Mouse (Mus musculus): ENCODE data around the gene Actl7b. TPM values are rescaled to one million over a fixed set of nuclear protein-coding genes. Genes with fewer than 3 reads are reported as not detected.

Gene Actl7b
- polyA plus RNA-seq (2015; fragmentation: Nextera tagmentation; extraction: Ambion mirVana) = not detected in 2 replicates

DNA sequence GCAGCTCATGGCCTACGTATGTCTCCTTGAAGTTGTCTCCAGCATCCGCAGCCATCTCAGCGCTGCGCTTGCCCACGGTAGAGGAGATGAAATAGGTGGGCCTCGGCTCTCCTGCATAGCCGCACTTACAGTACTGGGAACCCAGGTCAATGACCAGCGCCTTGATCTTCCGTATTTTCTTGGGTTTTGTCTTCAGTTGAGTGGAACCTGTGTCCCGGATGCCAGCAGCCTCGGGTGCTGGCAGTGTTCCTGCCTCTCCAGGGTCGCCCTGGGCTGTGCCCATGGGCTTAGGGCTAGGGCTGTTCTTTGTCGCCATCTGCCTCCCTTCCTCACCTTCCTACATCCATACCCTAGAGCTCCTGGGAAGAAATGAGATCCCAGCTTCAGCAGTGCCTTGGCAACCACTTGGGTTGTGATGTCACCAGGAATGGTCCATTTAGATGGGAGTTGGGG lies at the start of gene Actl7b:
Actl7b (minus strand) TSS at position 403 of the 453 bp plus-strand sequence.
- no peak for ATAC-seq (ENCODE audit: insufficient read depth, low FRiP score)
- no peak within 1 kb of the TSS for H3K9ac ChIP-seq (ENCODE audit: low read length)
- no peak within 1 kb of the TSS for H3K27ac ChIP-seq (ENCODE audit: low read length)
- H3K36me3 ChIP-seq (ENCODE audit: control insufficient read depth, insufficient read depth, low read length) = no peaks in the 10 kb centered on the region
- no peaks in the 10 kb centered on the region for H3K9me3 ChIP-seq (replicated peaks; ENCODE audit: control insufficient read depth, low read length)
- H3K27me3 ChIP-seq (ENCODE audit: control insufficient read depth, insufficient read depth, low read length) = no peaks in the 10 kb centered on the region
- H3K4me2 ChIP-seq (ENCODE audit: low read depth, low read length) = no peak within 1 kb of the TSS
- no peaks in the 10 kb centered on the region for H3K4me1 ChIP-seq (ENCODE audit: control insufficient read depth, insufficient read depth, low read length)
- H3K4me3 ChIP-seq (replicated peaks; ENCODE audit: low read length) = no peak within 1 kb of the TSS
- WGBS = 94% methylated on average over 13 of the region's 13 CpGs

DNA sequence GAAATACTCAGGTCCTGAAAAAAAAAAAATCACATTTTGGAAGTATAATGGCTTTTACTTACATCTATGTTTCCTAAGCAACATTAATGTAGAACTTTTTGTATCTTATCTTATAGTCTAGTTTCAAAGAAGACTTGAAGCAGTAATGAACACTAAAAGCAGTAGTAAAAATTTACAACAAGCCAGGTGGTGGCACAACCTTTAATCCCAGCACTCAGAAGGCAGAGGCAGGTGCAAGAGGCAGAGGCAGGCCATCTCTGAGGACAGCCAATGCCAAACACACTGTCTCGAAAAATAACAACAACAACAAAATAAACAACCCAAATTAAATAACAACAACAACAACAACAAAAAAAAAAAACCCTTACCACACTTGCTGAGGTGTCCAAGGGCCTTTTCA lies 29.8 kb upstream of the Actl7b start:
- Histone ChIP-seq H3K27ac (ENCODE audit: low read length) (no peak overlapping the region), H3K4me2 (ENCODE audit: low read depth, low read length) (no peak overlapping the region), H3K36me3 (ENCODE audit: control insufficient read depth, insufficient read depth, low read length) (peaks cover 24% of the 10 kb centered on the region; the same call in 1 of the 2 replicates), H3K9ac (ENCODE audit: low read length) (no peak overlapping the region), H3K27me3 (ENCODE audit: control insufficient read depth, insufficient read depth, low read length) (no peaks in the 10 kb centered on the region), H3K4me1 (ENCODE audit: control insufficient read depth, insufficient read depth, low read length) (no peaks in the 10 kb centered on the region), H3K4me3 (replicated peaks; ENCODE audit: low read length) (no peak overlapping the region), H3K9me3 (replicated peaks; ENCODE audit: control insufficient read depth, low read length) (no peaks in the 10 kb centered on the region)
- ATAC-seq (ENCODE audit: insufficient read depth, low FRiP score) = no peak
- WGBS = 48% methylated on average over 1 of the region's 1 CpGs

DNA sequence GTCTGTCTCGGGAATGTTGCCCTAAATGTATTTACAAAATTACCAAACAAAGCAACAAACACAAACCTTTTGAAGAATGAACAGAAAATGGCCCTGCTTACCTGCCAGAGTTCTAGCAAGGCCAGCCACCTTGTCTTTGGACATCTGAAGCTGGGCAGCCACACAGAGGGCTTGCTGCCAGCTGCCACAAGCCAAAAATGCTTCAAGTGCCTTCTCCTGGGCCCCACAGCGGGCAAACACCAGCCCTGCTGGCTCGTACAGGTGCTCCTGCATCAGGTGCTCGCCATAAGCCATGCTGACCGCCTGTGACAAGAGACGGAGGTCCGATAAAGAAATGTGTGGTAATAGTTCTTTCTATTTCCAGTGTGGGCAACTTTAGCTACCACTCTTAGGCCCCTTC lies 27.7 kb upstream of the Actl7b start:
- Histone ChIP-seq H3K9ac (ENCODE audit: low read length) (no peak overlapping the region), H3K9me3 (replicated peaks; ENCODE audit: control insufficient read depth, low read length) (no peaks in the 10 kb centered on the region), H3K27ac (ENCODE audit: low read length) (no peak overlapping the region), H3K27me3 (ENCODE audit: control insufficient read depth, insufficient read depth, low read length) (no peaks in the 10 kb centered on the region), H3K36me3 (ENCODE audit: control insufficient read depth, insufficient read depth, low read length) (peaks cover 28% of the 10 kb centered on the region; the same call in 1 of the 2 replicates), H3K4me2 (ENCODE audit: low read depth, low read length) (no peak overlapping the region), H3K4me1 (ENCODE audit: control insufficient read depth, insufficient read depth, low read length) (no peaks in the 10 kb centered on the region), H3K4me3 (replicated peaks; ENCODE audit: low read length) (no peak overlapping the region)
- ATAC-seq (ENCODE audit: insufficient read depth, low FRiP score) = no peak
- WGBS = 90% methylated on average over 7 of the region's 7 CpGs

- Histone ChIP-seq H3K4me2 (ENCODE audit: low read depth, low read length) (no peak overlapping the region), H3K9ac (ENCODE audit: low read length) (no peak overlapping the region), H3K4me1 (ENCODE audit: control insufficient read depth, insufficient read depth, low read length) (no peaks in the 10 kb centered on the region), H3K36me3 (ENCODE audit: control insufficient read depth, insufficient read depth, low read length) (peaks cover 22% of the 10 kb centered on the region; the same call in 1 of the 2 replicates), H3K9me3 (replicated peaks; ENCODE audit: control insufficient read depth, low read length) (no peaks in the 10 kb centered on the region), H3K27me3 (ENCODE audit: control insufficient read depth, insufficient read depth, low read length) (no peaks in the 10 kb centered on the region), H3K27ac (ENCODE audit: low read length) (no peak overlapping the region), H3K4me3 (replicated peaks; ENCODE audit: low read length) (no peak overlapping the region)
- peak; percentile 29; the same call in 1 of the 2 replicates for ATAC-seq (ENCODE audit: insufficient read depth, low FRiP score)
- 48% methylated on average over 5 of the region's 5 CpGs for WGBS
These were observed 26.6 kb upstream of the Actl7b start for GRCm38 (mm10) chr4:56767861-56768284.

DNA sequence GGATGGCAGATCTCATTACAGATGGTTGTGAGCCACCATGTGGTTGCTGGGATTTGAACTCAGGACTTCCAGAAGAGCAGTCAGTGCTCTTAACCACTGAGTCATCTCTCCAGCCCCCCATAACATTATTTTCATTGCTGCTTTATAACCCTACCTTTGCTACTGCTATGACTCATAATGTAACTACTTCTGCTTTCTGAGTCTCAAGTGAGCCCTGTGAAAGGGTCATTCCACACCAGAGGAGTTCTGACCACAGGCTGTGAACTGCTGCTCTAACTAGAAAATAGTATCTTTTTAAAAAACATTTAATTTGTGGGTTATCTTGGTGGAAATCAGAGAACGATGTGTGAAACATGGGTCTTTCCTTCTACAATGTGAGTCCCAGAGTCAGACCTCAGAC lies 16.4 kb upstream of the Actl7b start:
- no peaks in the 10 kb centered on the region for H3K4me1 ChIP-seq (ENCODE audit: control insufficient read depth, insufficient read depth, low read length)
- H3K9me3 ChIP-seq (replicated peaks; ENCODE audit: control insufficient read depth, low read length) = no peaks in the 10 kb centered on the region
- no peaks in the 10 kb centered on the region for H3K27me3 ChIP-seq (ENCODE audit: control insufficient read depth, insufficient read depth, low read length)
- WGBS = 89% methylated on average over 1 of the region's 1 CpGs
- no peak overlapping the region for H3K9ac ChIP-seq (ENCODE audit: low read length)
- no peak overlapping the region for H3K4me2 ChIP-seq (ENCODE audit: low read depth, low read length)
- H3K36me3 ChIP-seq (ENCODE audit: control insufficient read depth, insufficient read depth, low read length) = peaks cover 34% of the 10 kb centered on the region
- no peak overlapping the region for H3K27ac ChIP-seq (ENCODE audit: low read length)
- ATAC-seq (ENCODE audit: insufficient read depth, low FRiP score) = no peak
- H3K4me3 ChIP-seq (replicated peaks; ENCODE audit: low read length) = no peak overlapping the region

- Histone ChIP-seq H3K36me3 (ENCODE audit: control insufficient read depth, insufficient read depth, low read length) (peaks cover 31% of the 10 kb centered on the region), H3K4me2 (ENCODE audit: low read depth, low read length) (no peak overlapping the region), H3K9me3 (replicated peaks; ENCODE audit: control insufficient read depth, low read length) (no peaks in the 10 kb centered on the region), H3K9ac (ENCODE audit: low read length) (no peak overlapping the region), H3K4me3 (replicated peaks; ENCODE audit: low read length) (no peak overlapping the region), H3K27ac (ENCODE audit: low read length) (no peak overlapping the region), H3K27me3 (ENCODE audit: control insufficient read depth, insufficient read depth, low read length) (no peaks in the 10 kb centered on the region), H3K4me1 (ENCODE audit: control insufficient read depth, insufficient read depth, low read length) (no peaks in the 10 kb centered on the region)
- WGBS = 88% methylated on average over 10 of the region's 10 CpGs
- ATAC-seq (ENCODE audit: insufficient read depth, low FRiP score) = no peak
These were observed 15.8 kb upstream of the Actl7b start for GRCm38 (mm10) chr4:56756966-56757600.

DNA sequence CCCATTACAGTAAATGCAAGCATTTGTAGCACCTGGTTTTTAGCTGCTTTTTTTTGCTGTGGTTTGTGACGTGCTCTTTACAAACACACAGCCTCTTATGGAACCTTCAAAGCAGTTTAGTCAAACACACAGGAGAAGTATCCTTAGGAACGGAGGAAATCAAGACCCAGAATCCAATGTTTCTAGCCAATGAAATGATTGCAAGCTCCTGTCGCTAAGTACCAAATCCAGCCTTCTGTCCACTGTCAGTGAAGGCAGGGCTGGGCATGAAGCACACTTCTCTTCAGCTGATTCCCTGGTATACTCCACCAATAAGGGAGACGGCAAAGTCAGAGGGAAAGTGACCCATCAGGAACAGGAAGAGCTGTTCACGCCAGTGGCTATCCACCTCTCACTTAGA lies 14.8 kb upstream of the Actl7b start:
- no peak for ATAC-seq (ENCODE audit: insufficient read depth, low FRiP score)
- H3K4me2 ChIP-seq (ENCODE audit: low read depth, low read length) = no peak overlapping the region
- no peak overlapping the region for H3K4me3 ChIP-seq (replicated peaks; ENCODE audit: low read length)
- H3K9ac ChIP-seq (ENCODE audit: low read length) = no peak overlapping the region
- 86% methylated on average over 5 of the region's 5 CpGs for WGBS
- H3K9me3 ChIP-seq (replicated peaks; ENCODE audit: control insufficient read depth, low read length) = no peaks in the 10 kb centered on the region
- H3K4me1 ChIP-seq (ENCODE audit: control insufficient read depth, insufficient read depth, low read length) = no peaks in the 10 kb centered on the region
- peaks cover 39% of the 10 kb centered on the region for H3K36me3 ChIP-seq (ENCODE audit: control insufficient read depth, insufficient read depth, low read length)
- H3K27ac ChIP-seq (ENCODE audit: low read length) = no peak overlapping the region
- H3K27me3 ChIP-seq (ENCODE audit: control insufficient read depth, insufficient read depth, low read length) = no peaks in the 10 kb centered on the region

DNA sequence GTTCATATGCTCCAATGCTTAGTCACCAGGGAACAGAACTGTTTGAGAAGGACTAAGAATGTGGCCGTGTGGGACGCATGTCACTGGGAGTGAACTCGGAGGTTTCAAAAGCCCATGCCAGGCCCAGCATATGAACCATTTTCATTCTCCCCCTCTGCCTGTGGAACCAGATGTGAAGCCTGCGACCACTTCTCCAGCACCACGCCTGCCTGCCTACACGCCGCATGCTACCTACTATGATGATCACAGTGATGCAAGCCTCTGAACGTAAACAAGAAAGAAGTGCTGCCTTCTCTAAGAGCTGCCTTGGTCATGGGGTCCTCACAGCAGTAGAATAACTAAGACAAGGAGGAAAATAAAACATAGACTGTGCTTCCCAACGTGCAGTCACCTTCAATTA lies 6.2 kb upstream of the Actl7b start:
- Histone ChIP-seq H3K9ac (ENCODE audit: low read length) (no peak overlapping the region), H3K9me3 (replicated peaks; ENCODE audit: control insufficient read depth, low read length) (no peaks in the 10 kb centered on the region), H3K4me3 (replicated peaks; ENCODE audit: low read length) (no peak overlapping the region), H3K4me2 (ENCODE audit: low read depth, low read length) (no peak overlapping the region), H3K36me3 (ENCODE audit: control insufficient read depth, insufficient read depth, low read length) (peaks cover 25% of the 10 kb centered on the region; the same call in 1 of the 2 replicates), H3K27ac (ENCODE audit: low read length) (no peak overlapping the region), H3K4me1 (ENCODE audit: control insufficient read depth, insufficient read depth, low read length) (no peaks in the 10 kb centered on the region), H3K27me3 (ENCODE audit: control insufficient read depth, insufficient read depth, low read length) (no peaks in the 10 kb centered on the region)
- no peak for ATAC-seq (ENCODE audit: insufficient read depth, low FRiP score)
- 95% methylated on average over 9 of the region's 9 CpGs for WGBS

GRCm38 (mm10) chr4:56746345-56746744 lies 5.1 kb upstream of the Actl7b start:
- Histone ChIP-seq H3K27me3 (ENCODE audit: control insufficient read depth, insufficient read depth, low read length) (no peaks in the 10 kb centered on the region), H3K9ac (ENCODE audit: low read length) (no peak overlapping the region), H3K9me3 (replicated peaks; ENCODE audit: control insufficient read depth, low read length) (no peaks in the 10 kb centered on the region), H3K4me3 (replicated peaks; ENCODE audit: low read length) (no peak overlapping the region), H3K4me2 (ENCODE audit: low read depth, low read length) (no peak overlapping the region), H3K27ac (ENCODE audit: low read length) (no peak overlapping the region), H3K36me3 (ENCODE audit: control insufficient read depth, insufficient read depth, low read length) (peaks cover 20% of the 10 kb centered on the region; the same call in 1 of the 2 replicates), H3K4me1 (ENCODE audit: control insufficient read depth, insufficient read depth, low read length) (no peaks in the 10 kb centered on the region)
- no peak for ATAC-seq (ENCODE audit: insufficient read depth, low FRiP score)
- WGBS = 84% methylated on average over 2 of the region's 2 CpGs
